Mouse (Mus musculus): ENCODE measurements around the gene Gm49318. TPM values are rescaled to one million over a fixed set of nuclear protein-coding genes. Genes with fewer than 3 reads are reported as not detected.
A peak's percentile ranks its signal among the peaks of the same experiment; 100 is the strongest.

Gene Gm49318
- total RNA-seq, 2 experiments from 2014 or later, result not detected

DNA sequence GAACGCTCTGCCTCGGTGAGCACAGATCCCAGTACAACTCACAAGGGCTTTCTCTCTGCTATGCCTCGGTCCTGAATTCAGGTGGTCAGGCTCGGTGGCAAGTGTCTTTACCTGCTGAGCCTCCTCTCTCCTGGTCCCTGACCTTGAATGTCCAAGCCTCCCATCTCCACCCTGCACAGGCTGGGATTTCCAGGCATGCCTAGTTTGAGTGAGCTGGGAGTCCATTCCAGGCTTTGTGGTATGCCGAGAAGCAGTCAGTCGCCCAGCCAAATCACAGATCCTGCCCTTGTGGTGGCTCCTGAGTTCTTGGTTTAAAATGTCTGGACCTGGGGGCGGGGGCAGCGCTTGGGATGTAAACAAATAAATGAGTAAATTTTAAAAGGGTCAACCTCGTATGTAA is 23.7 kb downstream of the Gm49318 start:
- intact Hi-C loops (cut with DNase I), result no loop called here
- DNase-seq (ENCODE audit: low spot score), result no peak

DNA sequence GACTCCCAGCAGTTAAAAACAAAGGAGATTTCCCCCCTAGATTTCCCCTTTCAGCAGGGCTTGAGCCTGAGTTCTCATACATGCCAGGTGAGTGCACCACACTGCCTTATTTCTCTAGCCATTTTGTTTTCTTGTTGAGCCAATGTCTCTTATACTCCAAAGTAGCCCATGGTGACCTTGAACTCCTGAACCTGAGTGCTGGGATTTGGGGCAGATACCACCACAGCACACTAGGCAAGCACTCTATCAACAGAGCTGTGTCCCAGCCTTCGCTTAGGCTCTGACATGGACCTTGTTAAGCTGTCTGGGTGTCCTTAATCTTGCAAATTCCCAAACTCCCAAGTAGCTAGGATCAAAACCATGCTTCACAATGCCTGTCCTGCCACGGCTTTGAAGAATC is 29.2 kb downstream of the Gm49318 start:
- DNase-seq (ENCODE audit: low spot score), result no peak
- intact Hi-C loops (cut with DNase I), result no loop called here

DNA sequence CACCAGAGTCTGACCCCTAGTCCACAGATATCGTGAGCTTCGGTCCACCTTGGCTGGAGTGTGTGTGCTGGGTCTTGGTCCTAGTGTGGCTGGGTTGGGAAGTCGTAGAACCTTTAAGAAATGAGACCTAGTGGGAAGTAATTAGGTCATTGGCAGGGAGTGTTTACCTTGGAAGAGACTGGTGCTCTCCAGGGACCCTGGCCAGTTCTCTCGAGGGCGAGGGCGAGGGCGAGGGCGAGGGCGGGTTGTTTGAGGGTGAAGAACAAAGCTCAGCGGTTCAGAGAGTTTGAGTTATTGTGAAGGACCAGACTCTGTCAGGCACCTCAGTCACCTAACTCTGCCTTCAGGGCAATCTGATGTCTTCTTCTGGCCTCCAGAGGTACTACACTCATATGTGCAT is 33.2 kb downstream of the Gm49318 start:
- intact Hi-C loops (cut with DNase I), result no loop called here
- no peak for DNase-seq (ENCODE audit: low spot score)

DNA sequence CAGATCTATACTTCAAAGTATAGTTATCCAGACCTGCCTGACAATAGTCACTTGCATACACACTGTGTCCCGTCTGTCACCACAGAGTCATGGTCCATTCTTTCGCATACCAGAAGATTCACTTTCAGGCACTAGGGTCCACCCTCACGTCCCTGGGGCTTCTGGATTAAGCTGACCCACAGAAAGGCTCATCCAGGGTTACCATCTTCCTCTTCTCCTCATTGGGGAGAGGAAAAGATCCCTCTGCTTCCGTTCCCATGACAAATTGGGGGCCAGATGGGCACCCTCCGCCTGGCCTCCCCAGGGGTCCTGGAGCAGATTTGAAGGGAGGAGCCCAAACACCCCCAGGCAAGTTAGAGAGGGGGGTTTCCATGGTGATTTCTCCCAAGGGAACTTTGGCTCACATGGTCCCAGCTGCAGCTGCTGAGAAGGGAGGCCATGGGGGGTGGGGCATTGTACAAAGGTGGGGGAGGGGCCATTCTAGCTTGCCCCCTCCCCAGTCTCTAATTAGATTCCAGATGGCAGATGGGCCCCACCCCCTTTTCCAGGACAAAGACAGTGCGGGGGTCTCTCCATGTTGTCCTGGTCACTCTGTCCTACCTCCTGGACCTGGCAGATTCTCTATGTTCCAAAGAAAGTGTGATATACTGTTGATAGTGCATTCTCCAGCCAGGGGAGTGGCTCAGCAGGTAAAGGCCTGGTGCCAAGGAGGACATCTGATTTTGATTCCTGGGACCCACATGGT is 35.6 kb downstream of the Gm49318 start:
- intact Hi-C loops (cut with DNase I), result no loop called here
- DNase-seq (ENCODE audit: low spot score), result no peak

DNA sequence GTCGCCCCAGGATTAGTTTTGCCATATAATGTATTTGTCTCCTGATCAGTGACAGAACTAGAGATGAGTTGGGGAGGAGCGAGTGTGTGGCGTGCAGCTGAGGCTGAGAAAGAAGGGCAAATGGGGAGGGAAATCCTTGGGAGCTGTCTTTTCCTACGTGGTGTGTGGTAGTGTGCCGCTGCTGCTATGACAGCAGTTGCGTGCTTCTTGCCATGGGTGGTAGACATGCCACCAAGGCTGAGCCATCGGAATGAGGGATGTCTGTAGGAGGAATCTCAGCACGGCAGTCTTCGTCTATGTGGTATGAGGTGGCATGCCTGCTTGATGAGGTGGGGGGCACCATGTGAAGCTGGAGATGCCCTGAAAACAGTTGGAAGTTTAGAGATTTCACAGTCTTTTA is 40.7 kb downstream of the Gm49318 start:
- no peak for DNase-seq (ENCODE audit: low spot score)
- intact Hi-C loops (cut with DNase I), result no loop called here

DNA sequence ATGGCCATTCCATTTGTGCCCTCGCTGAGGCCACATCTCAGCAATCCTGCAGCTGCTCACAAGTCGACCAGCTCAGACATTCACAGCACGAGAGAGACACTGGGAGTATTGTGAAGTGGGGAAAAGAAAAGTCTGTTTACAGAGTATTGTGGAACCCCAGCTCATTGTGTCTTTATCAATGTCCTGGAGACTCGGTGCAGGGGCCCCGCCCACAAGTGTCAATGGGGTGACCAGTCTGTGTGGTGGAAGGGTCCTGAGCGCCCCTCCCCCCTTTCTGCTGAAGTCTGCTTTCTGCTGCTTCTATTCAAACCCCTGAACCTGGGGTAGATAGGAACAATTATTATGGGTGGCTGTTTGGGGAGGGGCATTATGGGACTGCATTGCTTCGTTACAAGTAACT is 42.6 kb downstream of the Gm49318 start:
- no peak for DNase-seq (ENCODE audit: low spot score)
- intact Hi-C loops (cut with DNase I), result no loop called here

DNA sequence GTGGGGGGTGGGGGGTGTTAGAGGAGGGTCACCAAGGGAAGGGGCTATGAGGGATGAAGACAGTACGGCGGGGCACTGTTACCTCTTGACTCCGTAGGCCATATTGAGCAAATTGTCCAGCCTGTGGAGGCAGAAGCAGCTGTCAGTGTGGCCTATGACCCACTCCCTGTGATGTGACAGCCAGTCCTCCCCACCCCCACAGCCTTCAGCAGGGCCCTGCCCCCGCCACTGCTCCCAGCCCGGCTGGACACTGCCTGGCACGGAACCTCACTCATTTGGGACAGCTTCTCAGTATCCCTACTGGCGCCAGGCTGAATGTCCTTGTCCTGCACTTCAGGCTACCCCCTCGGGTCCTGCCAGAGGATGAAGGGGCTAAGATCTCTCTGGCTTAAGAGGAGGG is 46.5 kb downstream of the Gm49318 start:
- no peak for DNase-seq (ENCODE audit: low spot score)
- intact Hi-C loops (cut with DNase I), result no loop called here

DNA sequence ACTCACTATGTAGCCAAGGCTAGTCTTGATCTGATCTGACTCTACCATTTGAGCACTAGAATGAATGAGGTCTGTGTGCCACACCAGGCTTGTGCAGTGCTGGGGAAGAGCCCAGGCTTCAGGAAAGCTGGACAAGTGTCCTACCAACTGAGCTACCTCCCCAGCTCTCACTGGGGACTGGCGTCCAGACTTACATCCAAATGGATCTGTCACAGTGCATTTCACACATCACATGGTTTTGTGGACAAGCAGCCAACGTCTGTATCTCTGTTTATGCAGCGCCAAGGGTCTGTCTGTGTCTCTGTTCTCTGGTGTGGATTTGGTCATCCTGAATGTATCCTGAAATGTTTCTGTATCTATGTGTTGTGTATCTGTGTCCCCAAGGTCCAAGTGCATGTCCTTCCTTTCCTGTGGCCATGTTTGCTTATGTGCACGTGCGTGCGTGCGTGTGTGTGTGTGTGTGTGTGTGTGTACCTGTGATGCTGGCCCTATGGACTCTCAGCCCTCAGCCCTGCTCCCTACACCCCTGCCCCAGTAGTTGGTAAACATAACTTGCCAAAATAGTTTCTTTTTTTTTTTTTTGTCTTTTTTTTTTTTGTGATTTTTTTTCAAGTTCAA is 53.7 kb downstream of the Gm49318 start:
- intact Hi-C loops (cut with DNase I), result no loop called here
- no peak for DNase-seq (ENCODE audit: low spot score)

DNA sequence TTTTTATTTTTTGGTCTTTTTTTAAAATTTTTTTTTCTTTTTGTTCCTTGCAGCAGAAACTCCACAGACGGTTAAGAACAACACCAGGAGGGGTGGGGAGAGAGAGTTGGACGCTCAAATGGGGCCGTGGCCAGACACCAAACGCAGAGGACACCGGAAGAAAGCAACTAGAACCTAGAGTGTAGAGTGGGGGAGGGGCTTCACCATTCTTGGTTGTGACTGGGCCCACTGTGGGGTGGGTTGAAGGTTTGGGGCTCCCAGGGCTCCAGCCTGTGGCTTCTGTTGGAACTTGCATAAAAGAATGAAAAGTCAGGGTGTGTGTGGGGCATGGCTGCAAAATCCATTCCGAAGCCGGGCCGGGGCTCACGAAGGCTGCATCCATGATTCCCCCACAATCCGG is 54.8 kb downstream of the Gm49318 start:
- no peak for DNase-seq (ENCODE audit: low spot score)
- intact Hi-C loops (cut with DNase I), result no loop called here

DNA sequence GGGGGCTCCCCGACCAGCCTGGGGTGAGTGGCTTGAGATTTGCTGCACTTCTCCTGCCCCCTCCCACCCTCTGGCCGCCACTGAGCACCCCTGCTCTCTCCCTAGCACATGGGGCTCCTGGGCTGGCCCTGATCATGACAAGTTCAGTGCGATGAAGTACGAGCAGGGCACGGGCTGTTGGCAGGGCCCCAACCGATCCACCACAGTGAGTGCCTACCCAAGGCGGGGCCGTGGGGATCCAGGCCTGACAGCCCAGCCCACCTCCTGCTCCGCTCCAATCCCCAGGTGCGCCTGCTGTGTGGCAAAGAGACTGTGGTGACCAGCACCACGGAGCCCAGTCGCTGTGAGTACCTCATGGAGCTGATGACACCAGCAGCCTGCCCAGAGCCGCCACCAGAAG is 58.3 kb downstream of the Gm49318 start:
- intact Hi-C loops (cut with DNase I), result no loop called here
- no peak for DNase-seq (ENCODE audit: low spot score)

DNA sequence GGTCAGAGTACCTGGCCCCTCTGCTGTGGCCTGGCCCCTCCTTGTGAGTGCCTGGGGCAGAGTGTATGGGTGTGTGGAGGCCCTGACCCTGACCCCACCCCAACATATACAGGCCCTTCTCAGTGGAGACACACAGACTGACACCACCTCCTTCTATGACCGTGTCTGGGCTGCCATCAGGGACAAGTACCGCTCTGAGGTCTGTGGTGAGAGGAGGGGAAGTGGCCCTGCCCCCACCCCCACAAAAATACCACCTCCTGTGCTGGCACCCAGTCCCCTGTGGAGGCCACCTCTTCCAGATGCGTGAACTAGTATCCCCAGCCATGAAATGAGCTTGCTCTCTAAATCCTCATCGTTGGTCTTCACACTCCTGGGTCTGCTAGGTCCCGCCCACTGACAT is 60.0 kb downstream of the Gm49318 start:
- no peak for DNase-seq (ENCODE audit: low spot score)
- intact Hi-C loops (cut with DNase I), result no loop called here

DNA sequence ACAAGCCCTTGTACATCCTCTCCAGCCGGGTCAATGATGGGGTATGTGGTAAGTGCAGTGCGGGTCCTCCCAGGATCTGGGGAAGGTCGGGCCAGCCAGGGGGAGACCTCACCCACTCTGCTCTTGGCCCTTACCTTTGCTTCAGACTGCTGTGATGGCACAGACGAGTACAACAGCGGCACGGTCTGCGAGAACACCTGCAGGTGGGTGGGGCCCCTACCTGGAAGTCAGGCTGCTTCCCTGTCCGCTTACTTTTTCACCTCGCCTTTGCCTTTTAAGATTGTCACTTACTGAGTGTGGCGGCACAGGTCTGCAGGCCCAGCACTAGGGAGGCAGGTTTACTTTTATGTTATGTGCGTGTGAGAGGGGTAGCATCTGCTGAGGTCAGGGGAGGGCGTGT is 66.5 kb downstream of the Gm49318 start:
- DNase-seq (ENCODE audit: low spot score), result no peak
- intact Hi-C loops (cut with DNase I), result no loop called here

DNA sequence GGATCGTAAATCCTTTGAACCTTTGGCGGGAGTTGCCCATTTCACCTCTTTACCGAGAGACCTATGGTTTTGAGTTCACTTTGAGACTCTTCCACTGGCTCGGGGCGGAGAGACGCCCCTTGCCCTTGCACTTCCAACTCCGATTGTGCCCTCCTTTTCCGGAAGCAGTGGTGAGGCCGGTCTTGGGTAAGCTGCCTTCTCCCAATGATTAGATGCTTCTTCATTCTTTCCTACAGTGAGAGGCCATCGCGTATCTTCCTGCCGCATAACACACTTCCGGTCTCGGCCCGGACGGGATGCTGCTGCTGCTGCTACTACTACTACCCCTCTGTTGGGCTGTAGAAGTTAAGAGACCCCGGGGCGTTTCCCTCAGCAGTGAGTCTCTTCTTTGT is 67.9 kb downstream of the Gm49318 start:
- no peak for DNase-seq (ENCODE audit: low spot score)
- intact Hi-C loops (cut with DNase I), result loop anchor here (2.0 kb wide), 1 partner anchor 46 kb away; no protein-coding TSS in a partner anchor

DNA sequence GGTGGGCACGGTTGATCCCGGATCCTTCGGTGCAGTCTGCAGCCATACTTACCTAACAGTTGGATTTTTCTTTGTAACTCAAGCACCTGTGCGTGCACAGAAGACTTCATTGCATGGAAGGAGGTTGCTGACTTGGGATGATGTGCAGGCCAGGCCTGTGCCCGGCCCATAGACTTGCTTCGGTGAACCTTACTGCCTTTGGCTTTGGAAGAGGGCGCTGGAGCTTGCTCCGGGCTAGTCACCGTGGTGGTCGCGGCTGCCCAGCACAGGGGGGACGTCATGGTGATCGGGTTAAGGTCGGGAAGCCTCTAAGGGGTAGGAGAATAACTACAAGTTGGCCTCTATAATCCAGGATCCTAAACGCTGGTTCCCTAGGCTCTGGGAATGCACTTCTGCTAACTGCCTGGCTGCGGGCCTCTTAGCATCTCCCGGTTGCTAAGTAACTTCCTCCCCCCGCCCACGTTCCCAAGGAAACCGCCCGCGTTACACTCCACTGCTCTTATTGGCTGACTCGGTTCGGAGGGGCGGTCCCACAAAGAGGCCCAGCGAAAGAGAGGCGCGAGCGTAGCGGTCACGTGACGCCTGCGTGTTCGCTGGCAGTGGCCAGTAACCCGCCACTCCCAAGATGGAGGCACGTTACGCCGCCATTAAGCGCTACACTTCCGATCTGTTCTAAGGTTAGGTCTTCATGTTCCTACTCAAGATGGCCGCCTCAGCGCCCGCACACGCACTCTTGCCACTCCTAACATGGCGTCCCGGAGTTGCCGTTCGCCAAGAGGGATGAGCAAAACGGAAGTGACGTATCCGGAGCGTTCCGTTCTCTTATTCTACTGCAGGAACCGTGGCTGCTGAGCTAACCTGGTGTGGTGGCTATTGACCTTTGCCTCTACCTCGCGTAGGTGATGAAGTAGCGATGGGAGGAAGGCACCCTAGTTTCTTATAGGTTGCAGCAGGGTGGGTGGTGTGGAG is 68.6 kb downstream of the Gm49318 start, which contains the start of the genes Ccdc151 and Prkcsh:
Gene Ccdc151, minus strand, starts transcription at position 441 of the 969 bp plus-strand sequence.
Gene Prkcsh, plus strand, starts transcription at position 613 of the 969 bp plus-strand sequence.
- peak; percentile 100 for DNase-seq (ENCODE audit: low spot score)
- intact Hi-C loops (cut with DNase I), result loop anchor here (2.0 kb wide), 1 partner anchor 46 kb away; no protein-coding TSS in a partner anchor

DNA sequence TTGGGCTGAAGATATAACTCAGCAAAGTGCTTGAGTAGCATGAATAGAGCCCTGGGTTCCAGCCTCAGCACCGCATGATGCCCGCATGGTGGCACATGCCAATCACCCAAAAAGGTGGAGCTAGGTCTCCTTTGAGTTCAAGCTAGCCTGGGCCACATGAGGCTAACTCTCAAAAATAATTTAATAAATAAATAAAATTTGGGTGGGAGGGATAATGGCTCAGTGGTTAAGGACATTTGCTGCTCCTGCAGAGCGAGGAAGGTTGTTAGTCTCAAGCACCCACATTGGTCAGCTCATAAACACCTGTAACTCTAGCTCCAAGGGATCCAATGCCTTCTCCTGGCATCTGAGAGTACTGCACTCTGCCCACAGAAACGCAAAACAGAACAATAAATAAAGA is 69.4 kb downstream of the Gm49318 start:
- intact Hi-C loops (cut with DNase I), result loop anchor here (2.0 kb wide), 1 partner anchor 45 kb away; no protein-coding TSS in a partner anchor
- no peak for DNase-seq (ENCODE audit: low spot score)

DNA sequence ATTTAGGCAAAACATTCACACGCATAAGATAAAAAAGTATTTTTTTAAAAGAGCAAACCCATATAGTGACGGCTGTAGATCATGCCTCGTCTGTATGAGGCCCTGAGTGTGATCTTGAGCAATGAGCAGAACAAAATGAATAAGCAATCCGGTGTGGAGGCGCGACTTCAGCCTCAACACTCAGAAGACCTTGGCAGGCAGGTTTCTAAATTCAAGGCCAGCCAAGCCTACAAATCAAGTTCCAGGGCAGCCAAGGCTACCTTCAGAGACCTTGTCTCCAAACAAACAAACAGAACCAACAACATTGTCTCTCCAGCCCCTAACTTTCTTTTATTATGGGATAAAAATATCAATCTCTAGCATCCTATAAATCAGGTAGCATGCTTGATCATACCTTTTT is 70.8 kb downstream of the Gm49318 start:
- intact Hi-C loops (cut with DNase I), result no loop called here
- DNase-seq (ENCODE audit: low spot score), result no peak

DNA sequence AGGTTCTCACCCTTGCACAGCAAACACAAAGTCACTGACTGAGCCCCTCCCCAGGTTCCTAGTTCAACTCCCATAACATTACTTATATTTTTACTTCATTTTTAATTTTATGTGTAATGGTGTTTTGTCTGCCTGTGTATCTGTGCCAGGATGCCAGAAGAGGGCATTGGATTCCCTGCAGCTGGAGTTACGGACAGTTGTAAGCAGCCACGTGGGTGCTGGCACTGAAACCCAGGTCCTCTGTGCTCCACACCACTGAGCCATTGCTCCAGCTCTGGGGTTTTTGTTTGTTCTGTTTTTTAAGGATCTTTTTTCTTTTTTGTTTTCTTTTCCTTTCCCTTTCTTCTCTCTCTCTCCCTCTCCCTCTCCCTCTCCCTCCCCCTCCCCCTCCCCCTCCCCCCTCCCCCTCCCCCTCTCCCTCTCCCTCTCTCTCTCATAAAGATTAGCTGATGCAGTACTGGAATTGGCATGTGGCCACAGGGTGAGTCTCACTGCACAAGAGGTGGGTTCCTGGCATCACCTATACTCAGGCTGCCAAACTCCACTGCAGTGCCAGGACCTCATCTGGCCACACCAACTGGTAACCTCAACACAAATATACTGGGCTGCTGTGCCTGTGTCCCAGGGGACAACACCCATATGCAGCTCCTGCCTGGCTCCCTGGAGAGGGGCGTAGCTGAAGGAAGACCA is 74.7 kb downstream of the Gm49318 start:
- DNase-seq (ENCODE audit: low spot score), result no peak
- intact Hi-C loops (cut with DNase I), result no loop called here

DNA sequence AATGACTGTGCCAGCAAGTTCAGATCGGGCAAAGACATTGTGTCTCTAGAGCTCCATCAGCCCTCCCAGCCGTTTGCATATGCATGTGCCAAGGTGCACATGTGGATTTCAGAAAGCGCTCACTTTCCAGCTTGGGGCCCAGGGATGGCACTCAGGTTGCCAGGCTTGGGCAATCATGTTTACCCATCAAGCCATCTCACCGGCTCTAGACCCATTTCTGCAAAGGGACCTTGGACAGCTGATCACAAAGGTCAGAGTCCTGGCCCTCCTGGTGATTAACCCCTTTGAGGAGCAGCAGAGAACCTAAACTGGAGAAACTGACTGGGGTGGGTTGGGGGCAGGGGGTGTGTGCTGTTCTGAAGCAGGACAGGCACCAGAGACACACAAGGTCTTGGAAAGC is 78.8 kb downstream of the Gm49318 start:
- no peak for DNase-seq (ENCODE audit: low spot score)
- intact Hi-C loops (cut with DNase I), result no loop called here

DNA sequence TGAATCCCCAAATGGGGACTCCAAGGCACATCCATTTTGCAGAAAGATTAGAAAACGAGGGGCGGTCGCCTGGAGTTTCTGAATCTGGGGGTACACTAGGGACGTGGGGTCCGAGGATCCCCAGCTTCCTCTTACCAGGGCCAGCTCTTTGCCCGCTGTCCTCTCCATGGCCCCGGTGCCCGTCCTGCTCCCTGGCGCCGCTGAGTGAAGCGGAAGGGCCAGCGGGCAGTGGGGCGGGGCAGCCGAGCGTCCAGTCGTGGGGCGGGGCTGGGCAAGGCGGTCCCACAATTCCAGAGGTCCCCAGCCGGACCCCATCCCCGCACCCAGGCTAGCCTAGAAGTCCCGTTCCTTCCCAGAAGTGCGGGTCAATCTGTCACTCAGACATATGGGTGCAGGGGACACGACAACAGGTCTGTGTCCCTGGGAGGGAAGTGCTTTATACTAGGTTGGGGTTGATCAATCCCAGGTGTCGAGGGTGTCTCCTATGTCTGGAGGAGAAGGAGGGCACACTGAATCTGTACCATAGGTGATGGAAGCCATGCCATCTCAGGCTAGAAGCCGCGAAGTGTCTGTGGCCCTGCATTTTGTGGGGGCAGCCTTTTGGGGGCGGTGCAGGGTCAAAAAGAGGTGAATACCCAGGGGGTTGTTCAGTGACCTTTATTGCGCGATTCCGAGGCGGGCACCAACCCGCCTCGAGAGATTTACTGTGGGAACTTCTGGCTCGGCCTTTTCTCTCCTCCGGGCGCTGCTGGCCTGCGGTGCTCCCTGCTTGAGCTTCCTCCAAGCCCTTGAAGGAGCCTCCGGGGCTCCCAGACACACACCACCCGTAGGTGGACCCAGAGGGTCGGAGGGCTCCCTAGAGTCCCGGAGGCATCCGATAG is 81.6 kb downstream of the Gm49318 start, which contains the start of gene Rgl3:
Gene Rgl3, minus strand, starts transcription at position 217 of the 881 bp plus-strand sequence.
- peak; percentile 24 for DNase-seq (ENCODE audit: low spot score)
- intact Hi-C loops (cut with DNase I), result no loop called here
